Mouse (Mus musculus) common myeloid progenitor, adult 5-6 weeks (primary cell): ENCODE measurements at regions not wholly inside any gene's neighbourhood (a gene's known extent, or its start where the extent isn't known, plus 50 kb on each side); places are given as distances from the start of the nearest gene placed in this dataset.

ENCODE experiments used
- ATAC-seq: replicated peaks from 2 replicates; pipeline ENCODE4 v1.8.0; 2016; ENCODE audit warnings: low read depth, mild to moderate bottlenecking, moderate TSS enrichment, inconsistent platforms; ENCODE audit not compliant: poor library complexity, severe bottlenecking

DNA sequence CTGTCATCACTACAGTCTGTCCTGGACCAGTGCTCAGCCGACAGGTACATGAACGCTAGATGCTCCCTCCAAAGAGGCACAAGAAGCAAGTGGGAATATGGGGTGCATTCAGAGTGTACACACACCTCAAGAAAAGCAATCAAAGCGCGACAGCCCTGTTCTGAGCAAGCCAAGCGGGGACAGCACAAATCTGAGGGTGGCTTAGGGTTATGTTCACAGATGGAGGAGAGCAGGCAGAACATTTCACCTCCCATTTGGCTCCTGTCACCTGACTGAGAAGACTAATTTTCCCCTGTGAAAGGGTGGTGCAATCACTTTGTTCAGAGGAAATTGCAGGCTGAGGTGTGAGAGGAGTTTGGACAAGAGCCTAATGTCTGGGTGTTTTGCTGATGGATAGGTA is 106.8 kb upstream of the Wscd1 start:
- ATAC-seq, result no peak

DNA sequence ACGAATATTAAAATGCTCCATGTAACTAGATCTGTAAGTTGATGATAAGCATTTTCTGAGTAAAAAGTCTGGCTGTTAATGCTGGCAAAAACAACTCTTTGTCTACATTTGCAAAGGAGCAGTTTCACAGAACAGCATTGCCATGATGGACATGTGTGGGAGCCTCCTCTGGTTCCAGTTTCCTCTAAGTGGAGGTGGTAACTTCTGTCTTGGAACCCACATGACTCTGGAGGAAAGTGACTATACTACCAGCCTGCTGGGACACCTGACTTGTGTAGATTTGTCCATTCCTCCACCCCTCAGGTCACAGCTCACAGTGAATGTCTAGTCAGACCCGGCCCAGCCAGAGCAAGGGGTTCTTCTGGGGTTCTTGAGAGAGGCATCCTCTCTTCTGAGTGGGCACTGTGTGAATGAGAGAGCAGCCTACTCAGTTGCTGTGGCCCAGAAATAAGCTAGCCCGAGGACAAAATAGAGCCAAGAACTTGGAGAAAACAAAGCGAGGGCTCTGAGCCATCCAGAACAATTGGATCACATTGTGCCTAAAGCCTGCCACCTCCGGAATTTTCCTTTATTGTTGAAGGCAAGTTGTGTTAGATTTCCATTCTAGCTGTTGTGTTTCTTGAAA is 97.9 kb upstream of the Wscd1 start:
- no peak for ATAC-seq

DNA sequence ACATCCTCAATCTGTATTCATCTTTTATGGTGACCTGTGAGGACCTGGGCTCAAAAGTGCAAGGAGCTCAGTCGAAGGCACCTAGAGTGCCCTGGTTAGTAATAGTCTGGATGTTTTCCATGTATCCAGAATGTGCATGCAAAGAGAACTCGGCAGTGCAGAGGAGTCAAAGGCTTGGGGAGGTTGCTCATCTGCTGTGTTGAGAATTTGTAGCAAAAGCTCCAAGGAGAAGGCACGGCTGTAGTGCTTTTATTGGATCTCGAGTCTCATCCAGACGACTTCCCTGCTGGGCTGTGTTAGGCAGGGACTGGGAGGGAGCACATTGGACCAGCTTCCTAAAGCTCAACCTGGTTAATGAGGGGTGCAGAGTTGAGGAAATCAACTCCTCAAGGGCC is 97.3 kb upstream of the Wscd1 start:
- no peak for ATAC-seq

- ATAC-seq, result no peak
Measured at GRCm38 (mm10) chr11:71658346-71658745, 91.4 kb upstream of the Wscd1 start.

DNA sequence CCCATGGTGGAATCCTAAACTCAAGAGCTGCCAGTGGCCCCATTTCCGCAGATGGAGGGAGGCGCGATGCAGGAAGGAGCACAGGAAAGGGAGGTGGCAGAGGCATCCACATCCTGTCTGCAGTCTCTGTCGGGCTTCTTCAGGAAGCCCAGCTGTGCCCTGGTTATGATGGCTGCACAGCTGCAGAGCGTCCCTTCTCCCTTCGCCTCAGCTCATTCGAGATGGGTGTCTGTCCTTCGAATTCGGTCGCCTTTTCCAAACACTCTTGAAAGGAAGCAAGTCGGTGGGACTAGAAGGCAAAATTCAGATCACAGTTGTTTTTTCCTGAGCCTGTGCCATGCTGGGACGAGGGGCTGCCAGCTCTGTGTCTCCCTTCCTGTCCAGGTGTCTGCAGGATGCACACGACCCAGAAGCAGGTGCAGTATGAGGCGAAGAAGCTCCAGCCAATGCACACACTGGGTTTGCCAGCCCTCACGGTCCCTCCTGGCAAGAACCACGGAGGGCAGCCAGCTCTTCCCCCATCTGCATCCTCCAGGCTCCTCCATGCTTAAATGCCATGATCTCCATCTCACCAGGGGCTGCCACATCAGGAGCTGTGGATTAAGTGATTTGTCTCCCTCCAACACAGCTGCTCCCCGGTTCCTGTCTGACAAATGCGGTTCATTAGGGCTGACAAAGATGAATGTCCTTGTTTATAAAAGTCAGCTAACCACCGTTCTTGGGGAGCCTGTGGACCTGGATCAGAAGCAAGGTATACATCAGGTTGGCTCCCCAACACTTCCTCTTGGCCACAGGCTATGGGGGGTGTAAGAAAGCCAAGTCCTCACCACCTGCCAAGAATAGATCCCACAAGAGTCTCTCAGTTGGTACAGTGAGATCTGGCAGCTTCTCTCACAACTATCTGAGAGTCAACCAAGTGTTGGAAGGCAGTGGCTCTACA is 79.3 kb upstream of the Wscd1 start:
- no peak for ATAC-seq

- no peak for ATAC-seq
Measured at GRCm38 (mm10) chr11:71672171-71673050, 77.3 kb upstream of the Wscd1 start.

- no peak for ATAC-seq
Measured at GRCm38 (mm10) chr11:71674319-71674718, 75.4 kb upstream of the Wscd1 start.

- ATAC-seq, result no peak
Measured at GRCm38 (mm10) chr11:71675714-71676313, 73.9 kb upstream of the Wscd1 start.

- ATAC-seq, result no peak
Measured at GRCm38 (mm10) chr11:71697017-71697416, 52.7 kb upstream of the Wscd1 start.

DNA sequence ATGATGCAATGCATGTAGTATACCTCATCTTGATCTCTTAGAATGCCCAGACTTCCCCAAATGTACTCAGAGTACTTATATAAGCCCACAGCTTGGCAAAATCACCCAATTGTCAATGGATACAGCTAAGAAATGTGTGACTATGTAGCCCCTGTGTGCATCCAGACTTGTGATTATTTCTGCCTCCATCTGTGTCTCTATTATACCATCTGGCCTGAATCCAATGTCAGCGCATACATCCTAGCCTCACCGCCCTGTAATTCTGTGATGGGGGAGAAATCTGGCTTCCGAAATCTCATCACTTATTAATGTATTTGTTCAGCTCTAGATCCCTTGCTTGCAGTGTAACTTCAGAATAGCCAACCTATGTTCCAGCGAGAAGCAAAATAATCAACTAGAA is 50.9 kb upstream of the Wscd1 start:
- no peak for ATAC-seq
